Mouse (Mus musculus): Measurements from ENCODE around the gene Zfp266. TPM values are rescaled to one million over a fixed set of nuclear protein-coding genes. Genes with fewer than 3 reads are reported as not detected.

Gene Zfp266
- total RNA-seq, 2 experiments from 2014 or later: 15.6 to 15.8 TPM

GRCm38 (mm10) chr9:20493281-20493680 is 27.9 kb downstream of the Zfp266 start:
- DNase-seq (ENCODE audit: low spot score): no peak

GRCm38 (mm10) chr9:20492527-20493233 is 28.5 kb downstream of the Zfp266 start, which contains the start of gene Zfp426:
Zfp426 (minus strand) TSS chr9:20492746.
- DNase-seq (ENCODE audit: low spot score): peak; percentile 77

GRCm38 (mm10) chr9:20491858-20492526 is 29.2 kb downstream of the Zfp266 start:
- no peak for DNase-seq (ENCODE audit: low spot score)

- DNase-seq (ENCODE audit: low spot score): no peak
These were observed 31.7 kb downstream of the Zfp266 start for GRCm38 (mm10) chr9:20489536-20489935.

- DNase-seq (ENCODE audit: low spot score): no peak
These were observed 41.8 kb downstream of the Zfp266 start for GRCm38 (mm10) chr9:20479396-20479795.

- no peak for DNase-seq (ENCODE audit: low spot score)
These were observed 44.6 kb downstream of the Zfp266 start for GRCm38 (mm10) chr9:20476632-20477031.

- peak; percentile 64 for DNase-seq (ENCODE audit: low spot score)
These were observed 54.3 kb downstream of the Zfp266 start for GRCm38 (mm10) chr9:20466761-20467442.

GRCm38 (mm10) chr9:20459377-20460317 is 61.6 kb downstream of the Zfp266 start, which contains the start of gene Zfp26:
Zfp26 (minus strand) TSS chr9:20460162.
- DNase-seq (ENCODE audit: low spot score): peak; percentile 70

GRCm38 (mm10) chr9:20453647-20454046 is 67.6 kb downstream of the Zfp266 start:
- no peak for DNase-seq (ENCODE audit: low spot score)

GRCm38 (mm10) chr9:20451493-20451892 is 69.7 kb downstream of the Zfp266 start:
- DNase-seq (ENCODE audit: low spot score): no peak

Other genes starting within 250 kb of the Zfp266 start
- gene Olfr39, start 239.1 kb downstream of the Zfp266 start, total RNA-seq (2021): not detected
- gene Olfr873, start 222.9 kb downstream of the Zfp266 start, total RNA-seq (2021): not detected
- not detected for gene Olfr18, start 185.3 kb downstream of the Zfp266 start, total RNA-seq (2021)
- gene Zfp560, start 136.2 kb downstream of the Zfp266 start, total RNA-seq (2021): 10 to 100 TPM; 12.7 to 13.5 TPM
- 1 to 10 TPM; 5.9 to 7.0 TPM for gene Zfp26, start 61.3 kb downstream of the Zfp266 start, total RNA-seq (2021)
- gene Zfp426, start 28.7 kb downstream of the Zfp266 start, total RNA-seq (2021): 1 to 10 TPM; 7.2 to 7.5 TPM
- gene Zfp846, start 59.9 kb upstream of the Zfp266 start, total RNA-seq (2021): 1 to 10 TPM; 1.7 to 2.3 TPM
- 100 to 1,000 TPM; 210 to 236 TPM for gene Ubl5, start 121.5 kb upstream of the Zfp266 start, total RNA-seq (2021)
- gene Fbxl12, start 123.3 kb upstream of the Zfp266 start, total RNA-seq (2021): 1 to 10 TPM; 3.7 to 4.6 TPM
- gene Pin1, start 130.7 kb upstream of the Zfp266 start, total RNA-seq (2021): 10 to 100 TPM; 12.4 to 14.8 TPM
- under 1 TPM in 1 of 2 experiments, not detected in 1; 0.11 TPM for gene Olfm2, start 224.9 kb upstream of the Zfp266 start, total RNA-seq (2021)

Data from gastrocnemius, adult 18-20 months (tissue).